Mouse (Mus musculus): ENCODE measurements around the gene Chic2.

- TF ChIP-seq CTCF (IDR thresholded peaks at IDR 0.05; ENCODE audit: low read depth) (no peak), EP300 (optimal IDR thresholded peaks at IDR 0.05) (no peak)
Measured at GRCm38 (mm10) chr5:75084871-75085520, 40.4 kb upstream of the Chic2 start.
